Mouse (Mus musculus): ENCODE data around the gene Abhd13.

The Abhd13 gene

DNA sequence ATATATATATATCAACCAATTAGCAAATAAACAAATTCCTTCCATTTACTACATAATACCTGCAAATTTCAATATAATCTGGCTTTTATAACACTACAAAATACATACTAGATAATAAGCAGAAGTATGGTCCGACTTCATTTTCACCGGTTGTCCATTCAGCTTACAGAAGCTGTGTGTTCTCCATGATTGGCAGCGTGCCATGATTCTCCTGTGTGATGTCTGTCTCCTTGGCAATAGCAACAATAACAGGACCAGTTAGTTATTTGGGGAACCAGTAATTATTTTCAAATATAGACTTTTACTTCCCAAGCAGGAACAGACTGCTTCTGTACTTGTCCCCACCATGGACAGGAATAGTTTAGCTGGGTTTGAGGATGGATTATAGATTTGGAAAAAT, 39.7 kb downstream of the Abhd13 start:
- DNase-seq, result peak; percentile 34 to 47

DNA sequence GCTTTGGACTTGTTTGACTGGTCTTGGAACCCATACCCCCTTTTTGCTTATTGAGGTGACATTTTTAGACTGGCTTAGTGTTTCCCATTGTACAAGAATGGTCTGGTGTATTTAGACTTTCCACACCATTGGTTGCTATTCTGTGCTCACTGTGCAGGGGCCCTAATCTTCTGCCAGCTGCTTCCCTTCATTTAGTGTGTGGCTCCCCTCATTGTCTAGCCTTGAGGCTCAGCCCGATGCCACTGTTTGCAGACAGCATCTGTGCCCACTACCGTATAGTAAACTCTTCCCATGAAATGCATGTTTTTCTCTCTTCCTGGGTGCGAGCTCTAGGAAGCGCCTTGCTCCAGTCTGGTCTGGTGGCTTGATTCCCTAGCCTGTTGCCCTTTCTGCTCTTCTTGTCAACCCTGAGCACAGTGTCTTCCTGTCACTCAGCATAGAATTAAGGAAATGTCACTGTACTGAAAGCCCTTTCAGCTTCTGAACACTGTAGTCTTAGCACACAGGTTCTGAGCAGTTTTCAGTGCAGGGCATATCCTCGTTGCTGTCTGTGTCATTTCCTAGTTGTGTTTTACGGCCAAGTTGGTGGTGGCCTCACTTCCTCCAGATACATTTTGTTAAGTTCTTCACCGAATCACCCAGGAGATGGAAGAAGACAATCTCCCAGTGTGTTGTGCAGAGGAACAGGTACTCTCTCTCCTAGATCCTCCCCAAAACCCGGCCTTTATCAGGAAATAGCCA, 53.0 kb downstream of the Abhd13 start:
- no peak for DNase-seq

DNA sequence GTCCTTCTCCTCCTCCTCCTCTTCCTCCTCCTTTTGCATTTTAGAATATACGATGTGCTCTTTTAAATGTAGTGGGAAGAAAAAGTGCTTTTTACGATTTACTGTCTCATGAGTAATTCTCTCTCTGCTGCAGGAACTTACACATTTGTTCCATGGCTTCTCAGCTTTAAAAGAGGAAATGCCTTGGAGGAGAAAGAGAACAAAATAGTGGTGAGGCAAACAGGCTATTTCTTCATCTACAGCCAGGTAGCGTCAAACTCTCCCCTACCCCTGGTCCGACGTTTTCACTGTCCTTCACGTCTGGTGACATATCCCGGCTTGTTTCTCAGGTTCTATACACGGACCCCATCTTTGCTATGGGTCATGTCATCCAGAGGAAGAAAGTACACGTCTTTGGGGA, 53.7 kb downstream of the Abhd13 start:
- DNase-seq, result no peak

DNA sequence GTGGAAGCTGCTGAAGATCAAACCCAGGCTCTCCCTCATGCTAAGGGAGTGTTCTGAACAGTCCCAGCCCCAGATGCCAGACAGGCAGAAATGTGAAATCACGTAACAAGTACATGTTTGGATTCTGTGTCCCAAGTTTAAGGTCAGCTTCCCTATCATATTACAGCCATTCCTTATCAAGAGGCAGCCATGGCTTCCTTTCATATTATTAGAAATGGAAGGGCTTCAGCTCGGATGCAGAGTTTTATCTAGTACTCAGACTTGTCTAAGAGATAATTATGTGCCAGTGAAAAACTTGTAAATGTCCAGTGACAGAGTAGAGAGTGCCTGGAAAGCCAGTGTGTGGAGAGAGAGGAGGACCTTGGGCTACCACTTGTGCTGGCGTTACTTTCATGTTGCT, 63.4 kb downstream of the Abhd13 start:
- no peak for DNase-seq

All from cerebellum, postnatal 36 days (tissue).